Mouse (Mus musculus) brown adipose tissue, adult 24 weeks (tissue): ENCODE measurements around the gene Tmem178. TPM values are rescaled to one million over a fixed set of nuclear protein-coding genes. Genes with fewer than 3 reads are reported as not detected.

ENCODE experiments used
- H3K27ac ChIP-seq: fragments of 200-500 bp; replicated peaks from 2 replicates; pipeline ENCODE4 v1.5.1; 2012; ENCODE audit warnings: low read depth, mild to moderate bottlenecking, low read length
- H3K4me1 ChIP-seq: fragments of 200-500 bp; 2 replicates; pipeline ENCODE4 v1.6.1; 2012; ENCODE audit warnings: low read length, mixed read lengths; ENCODE audit not compliant: control insufficient read depth, insufficient read depth, insufficient read length
- H3K4me3 ChIP-seq: fragments of 200-500 bp; 2 replicates; pipeline ENCODE4 v1.5.1; 2012; ENCODE audit warnings: low read depth, mild to moderate bottlenecking, low read length, moderate library complexity; ENCODE audit not compliant: insufficient read depth
- polyA plus RNA-seq: library from polyadenylated mRNA; stranded (reverse); fragments of >200 nt; gene quantifications from 2 replicates; pipeline ENCODE4 v1.2.4, GENCODE M21; 2012; ENCODE audit not compliant: missing spikeins, insufficient read depth, insufficient read length

Gene Tmem178
- polyA plus RNA-seq, 1 experiment, result not detected

DNA sequence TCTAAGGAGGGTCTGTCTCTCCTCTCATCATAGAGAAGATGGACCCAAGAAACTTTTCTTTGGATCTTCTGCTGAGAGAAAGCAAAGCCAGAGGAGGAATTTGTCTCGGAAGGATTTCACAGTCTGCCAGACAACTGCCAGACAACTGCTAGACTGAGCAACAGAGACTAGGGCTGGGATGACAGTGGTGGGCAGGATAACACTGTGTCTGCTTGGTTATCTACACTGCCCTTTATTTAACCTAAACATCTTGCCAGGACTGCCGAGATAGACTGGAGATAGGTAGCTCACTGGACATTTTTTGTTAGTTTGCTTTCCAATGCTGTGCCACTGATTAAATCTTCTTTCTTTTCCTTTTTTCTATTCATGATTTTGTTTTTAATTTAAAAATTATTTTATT is 97.2 kb downstream of the Tmem178 start:
- H3K27ac ChIP-seq, result no peak overlapping the region
- H3K4me3 ChIP-seq, result no peak overlapping the region
- H3K4me1 ChIP-seq, result no peaks in the 10 kb centered on the region

DNA sequence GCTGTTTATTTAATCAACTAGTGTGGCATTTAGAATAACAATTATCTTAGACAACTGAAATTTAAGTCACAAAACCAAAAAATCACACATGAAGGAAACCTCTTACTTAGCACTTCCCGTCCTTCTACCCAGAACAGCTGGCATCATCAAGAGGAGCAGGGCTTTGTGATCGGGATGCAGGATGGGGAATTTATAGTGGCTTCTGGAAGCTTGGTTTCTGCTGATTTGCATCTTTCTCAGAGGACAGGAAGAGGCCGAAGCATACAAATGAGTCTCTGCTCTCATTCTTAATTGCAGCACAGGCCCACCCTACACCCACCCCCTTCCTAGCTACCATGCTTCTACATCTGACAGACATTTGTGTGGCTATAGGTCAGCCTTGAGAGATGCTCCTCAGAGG is 99.9 kb downstream of the Tmem178 start:
- H3K4me3 ChIP-seq, result no peak overlapping the region

DNA sequence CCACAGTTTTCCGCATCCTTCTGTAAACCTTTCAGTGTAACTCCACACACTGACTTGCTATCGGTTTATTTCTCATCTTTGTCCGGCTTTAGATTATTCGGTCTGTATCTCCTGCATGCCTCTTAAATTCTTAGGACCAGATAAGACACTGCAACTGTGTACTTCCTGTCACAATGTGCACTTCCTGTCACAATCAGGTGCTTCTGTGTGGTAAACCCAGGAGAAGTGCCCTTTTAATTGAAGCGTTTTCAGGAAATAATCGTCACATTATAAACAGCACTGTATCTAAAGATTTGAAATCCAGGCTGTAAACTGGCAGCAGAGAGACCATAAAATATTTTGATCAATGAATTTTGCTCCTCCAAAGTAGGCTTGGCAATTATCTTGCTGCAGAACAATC is 100.7 kb downstream of the Tmem178 start:
- H3K4me3 ChIP-seq, result no peak overlapping the region
- no peak overlapping the region for H3K27ac ChIP-seq
- no peaks in the 10 kb centered on the region for H3K4me1 ChIP-seq

More for the DNA sequence above, 99.9 kb downstream of the Tmem178 start:
- Histone ChIP-seq H3K4me1 (no peaks in the 10 kb centered on the region), H3K27ac (no peak overlapping the region)

DNA sequence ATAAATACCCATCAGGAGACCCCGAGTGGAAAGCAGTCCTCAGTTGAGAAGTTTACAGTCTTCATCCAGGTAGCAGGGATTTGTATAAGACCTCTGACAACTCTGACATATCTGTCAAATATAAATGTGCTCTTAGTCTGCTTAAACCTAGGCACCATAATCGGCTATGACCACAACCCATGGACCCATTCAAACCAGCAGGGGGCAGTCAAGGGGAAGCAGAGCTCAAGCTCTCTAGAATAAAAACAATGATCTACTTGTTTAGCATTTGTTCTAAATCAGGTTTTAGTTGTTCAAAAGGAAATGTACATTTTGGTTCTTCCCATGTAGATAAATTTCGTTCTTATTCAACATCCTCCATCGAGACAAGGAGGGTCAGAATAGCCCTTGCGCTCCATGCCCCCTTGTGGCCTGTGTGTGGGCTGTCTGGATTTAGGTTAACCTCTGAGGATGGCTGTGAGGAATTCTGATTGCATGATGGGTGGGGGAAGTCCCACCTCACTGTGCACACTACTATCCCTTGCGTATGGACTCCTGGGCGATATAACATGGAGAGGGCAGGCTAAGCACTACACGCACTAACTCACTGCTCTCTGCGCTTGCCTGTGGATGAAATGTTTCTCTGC is 101.2 kb downstream of the Tmem178 start:
- H3K4me3 ChIP-seq, result no peak overlapping the region
- H3K4me1 ChIP-seq, result no peaks in the 10 kb centered on the region
- no peak overlapping the region for H3K27ac ChIP-seq

DNA sequence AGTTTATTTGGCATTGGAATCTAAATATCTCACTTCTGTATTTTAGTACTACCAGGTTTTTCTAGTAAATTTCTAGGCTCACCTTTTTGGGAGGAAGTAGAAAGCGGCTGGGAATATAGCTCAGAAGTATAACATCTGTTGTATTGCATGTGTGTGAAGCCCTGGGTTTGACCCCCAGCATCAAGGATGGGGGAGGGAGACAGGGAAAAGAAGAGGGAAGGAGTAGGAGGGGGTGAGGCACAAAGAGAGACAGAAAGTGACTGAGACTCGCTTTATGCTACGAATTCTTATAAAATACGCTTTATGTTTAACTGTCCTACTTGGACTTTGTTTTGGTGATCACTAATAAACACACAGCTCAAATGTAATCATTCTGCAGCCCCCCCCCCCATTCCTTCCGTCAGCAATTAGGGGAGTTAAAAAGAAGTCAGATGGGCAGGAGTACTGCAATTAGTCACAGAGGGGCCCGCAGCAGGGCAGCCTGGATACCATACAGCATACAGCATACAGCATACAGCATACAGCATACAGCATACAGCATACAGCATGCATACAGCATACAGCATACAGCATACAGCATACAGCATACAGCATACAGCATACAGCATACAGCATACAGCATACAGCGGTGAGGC is 103.6 kb downstream of the Tmem178 start:
- Histone ChIP-seq H3K4me3 (no peak overlapping the region), H3K27ac (no peak overlapping the region), H3K4me1 (no peaks in the 10 kb centered on the region)

Other genes starting within 250 kb of the Tmem178 start
- 16.6 and 16.9 TPM in 2 replicates for gene Map4k3, start 216.1 kb upstream of the Tmem178 start, polyA plus RNA-seq
- 1.3 and 4.5 TPM in 2 replicates for gene Thumpd2, start 120.5 kb downstream of the Tmem178 start, polyA plus RNA-seq